Mouse (Mus musculus): ENCODE results near the gene Gabbr2.

DNA sequence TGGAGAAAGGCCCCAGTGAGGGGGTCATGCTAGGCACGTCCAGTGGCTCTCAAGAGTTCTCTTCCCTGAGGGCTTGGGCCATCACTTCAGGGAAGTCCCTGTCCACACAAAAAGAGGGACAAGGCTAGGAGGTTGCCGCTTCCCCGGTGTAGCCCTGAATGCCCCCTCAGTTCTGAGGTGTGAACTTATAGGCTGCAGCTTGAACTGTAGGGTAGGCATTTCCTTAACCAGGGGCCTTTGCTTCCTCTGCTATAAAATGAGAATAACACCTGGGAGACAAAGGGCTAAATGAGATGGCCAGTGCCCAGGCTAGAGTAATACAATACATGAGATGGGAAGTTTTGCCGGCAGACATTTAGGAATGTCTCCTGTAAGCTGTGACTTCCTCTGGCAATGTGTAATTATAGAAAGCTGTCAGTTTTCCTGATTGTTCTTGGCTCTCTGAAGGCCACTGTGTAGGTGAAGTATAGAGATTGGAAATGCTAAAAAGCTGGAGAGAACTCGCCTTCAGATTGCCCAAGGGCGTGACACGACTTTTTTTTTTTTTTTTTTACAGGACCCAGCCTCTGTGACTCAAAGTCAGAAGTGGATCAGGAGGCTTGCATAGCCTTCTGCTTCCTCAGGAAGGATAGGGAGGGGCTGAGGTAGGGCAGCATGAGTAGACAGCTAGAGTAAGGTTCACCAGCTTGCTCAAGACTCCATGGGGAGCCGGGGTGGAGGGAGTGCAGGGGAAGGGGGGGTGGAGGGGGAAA is 348.6 kb downstream of the Gabbr2 start:
- TF ChIP-seq CTCF (IDR thresholded peaks at IDR 0.05; ENCODE audit: low read depth) (no peak), EP300 (optimal IDR thresholded peaks at IDR 0.05) (no peak)

Data from stomach, postnatal 0 days (tissue).